Mouse (Mus musculus): ENCODE data around the gene Ankrd39. TPM values are rescaled to one million over a fixed set of nuclear protein-coding genes. Genes with fewer than 3 reads are reported as not detected.
A peak's percentile ranks its signal among the peaks of the same experiment; 100 is the strongest.

Ankrd39 gene
- 17.9 and 22.2 TPM in 2 replicates for polyA plus RNA-seq (2016; fragmentation: Nextera tagmentation; extraction: Ambion mirVana)

GRCm38 (mm10) chr1:36546888-36547471 lies at the start of gene Ankrd39:
Gene Ankrd39, minus strand, starts transcription at chr1:36547445.
- Histone ChIP-seq H3K27ac (peak within 1 kb of the TSS; percentile 88), H3K9me3 (no peaks in the 10 kb centered on the region), H3K36me3 (replicated peaks) (peaks cover 47% of the 10 kb centered on the region), H3K27me3 (ENCODE audit: poor library complexity, severe bottlenecking) (no peaks in the 10 kb centered on the region), H3K4me3 (peak within 1 kb of the TSS; percentile 76), H3K4me1 (peaks cover 46% of the 10 kb centered on the region)
- WGBS: under 1% methylated on average over 43 of the region's 43 CpGs
- DNase-seq (ENCODE audit: extremely low spot score, low spot score): peak; percentile 98

- WGBS: 13% methylated on average over 4 of the region's 4 CpGs
- H3K4me3 ChIP-seq: no peak overlapping the region
- DNase-seq (ENCODE audit: extremely low spot score, low spot score): peak; percentile 37
- H3K27me3 ChIP-seq (ENCODE audit: poor library complexity, severe bottlenecking): no peaks in the 10 kb centered on the region
- H3K9me3 ChIP-seq: no peaks in the 10 kb centered on the region
- H3K27ac ChIP-seq: peak overlapping the region; percentile 62; the same call in 1 of the 2 replicates
- H3K4me1 ChIP-seq: peaks cover 34% of the 10 kb centered on the region
- no peaks in the 10 kb centered on the region for H3K36me3 ChIP-seq (replicated peaks)
Measured at GRCm38 (mm10) chr1:36596114-36596513, 48.9 kb upstream of the Ankrd39 start.

GRCm38 (mm10) chr1:36595167-36595931 lies 48.1 kb upstream of the Ankrd39 start:
- WGBS: 62% methylated on average over 10 of the region's 10 CpGs
- Histone ChIP-seq H3K4me1 (peaks cover 42% of the 10 kb centered on the region), H3K36me3 (replicated peaks) (no peaks in the 10 kb centered on the region), H3K9me3 (no peaks in the 10 kb centered on the region), H3K27ac (peak overlapping the region; percentile 62; the same call in 1 of the 2 replicates), H3K27me3 (ENCODE audit: poor library complexity, severe bottlenecking) (no peaks in the 10 kb centered on the region), H3K4me3 (no peak overlapping the region)
- DNase-seq (ENCODE audit: extremely low spot score, low spot score): no peak

GRCm38 (mm10) chr1:36593099-36593498 lies 45.9 kb upstream of the Ankrd39 start:
- 6% methylated on average over 1 of the region's 1 CpGs for WGBS
- H3K4me1 ChIP-seq: peaks cover 64% of the 10 kb centered on the region

GRCm38 (mm10) chr1:36591408-36591807 lies 44.2 kb upstream of the Ankrd39 start:
- no peak for DNase-seq (ENCODE audit: extremely low spot score, low spot score)
- H3K27me3 ChIP-seq (ENCODE audit: poor library complexity, severe bottlenecking): peaks cover 10% of the 10 kb centered on the region; the same call in 1 of the 2 replicates
- WGBS: 88% methylated on average over 2 of the region's 2 CpGs
- no peaks in the 10 kb centered on the region for H3K9me3 ChIP-seq
- H3K4me1 ChIP-seq: peaks cover 71% of the 10 kb centered on the region
- H3K27ac ChIP-seq: no peak overlapping the region
- H3K36me3 ChIP-seq (replicated peaks): no peaks in the 10 kb centered on the region
- no peak overlapping the region for H3K4me3 ChIP-seq

More at GRCm38 (mm10) chr1:36593099-36593498, 45.9 kb upstream of the Ankrd39 start:
- DNase-seq (ENCODE audit: extremely low spot score, low spot score): no peak
- no peaks in the 10 kb centered on the region for H3K36me3 ChIP-seq (replicated peaks)
- H3K9me3 ChIP-seq: no peaks in the 10 kb centered on the region
- H3K27ac ChIP-seq: 0 out of 2 replicates have a peak overlapping the region, but pooled peaks have one; percentile 2
- H3K4me3 ChIP-seq: no peak overlapping the region
- no peaks in the 10 kb centered on the region for H3K27me3 ChIP-seq (ENCODE audit: poor library complexity, severe bottlenecking)

- Histone ChIP-seq H3K4me1 (peaks cover 71% of the 10 kb centered on the region), H3K9me3 (no peaks in the 10 kb centered on the region), H3K27me3 (ENCODE audit: poor library complexity, severe bottlenecking) (peaks cover 12% of the 10 kb centered on the region; the same call in 1 of the 2 replicates), H3K4me3 (no peak overlapping the region), H3K36me3 (replicated peaks) (no peaks in the 10 kb centered on the region), H3K27ac (no peak overlapping the region)
- no peak for DNase-seq (ENCODE audit: extremely low spot score, low spot score)
- WGBS: 74% methylated on average over 9 of the region's 9 CpGs
Measured at GRCm38 (mm10) chr1:36590664-36591063, 43.4 kb upstream of the Ankrd39 start.

- H3K27me3 ChIP-seq (ENCODE audit: poor library complexity, severe bottlenecking): peaks cover 16% of the 10 kb centered on the region; the same call in 1 of the 2 replicates
- no peaks in the 10 kb centered on the region for H3K9me3 ChIP-seq
- 49% methylated on average over 6 of the region's 6 CpGs for WGBS
- no peak for DNase-seq (ENCODE audit: extremely low spot score, low spot score)
- H3K36me3 ChIP-seq (replicated peaks): no peaks in the 10 kb centered on the region
- H3K27ac ChIP-seq: peak overlapping the region; percentile 74
- H3K4me3 ChIP-seq: no peak overlapping the region
- peaks cover 66% of the 10 kb centered on the region for H3K4me1 ChIP-seq
Measured at GRCm38 (mm10) chr1:36589486-36589885, 42.2 kb upstream of the Ankrd39 start.

- no peak overlapping the region for H3K4me3 ChIP-seq
- DNase-seq (ENCODE audit: extremely low spot score, low spot score): no peak
- H3K36me3 ChIP-seq (replicated peaks): no peaks in the 10 kb centered on the region
- H3K27ac ChIP-seq: peak overlapping the region; percentile 74
- no peaks in the 10 kb centered on the region for H3K9me3 ChIP-seq
- WGBS: 64% methylated on average over 13 of the region's 13 CpGs
- peaks cover 66% of the 10 kb centered on the region for H3K4me1 ChIP-seq
- H3K27me3 ChIP-seq (ENCODE audit: poor library complexity, severe bottlenecking): peaks cover 24% of the 10 kb centered on the region
Measured at GRCm38 (mm10) chr1:36588476-36589450, 41.5 kb upstream of the Ankrd39 start.

GRCm38 (mm10) chr1:36587860-36588259 lies 40.6 kb upstream of the Ankrd39 start:
- peak overlapping the region; percentile 74; the same call in 1 of the 2 replicates for H3K27ac ChIP-seq

GRCm38 (mm10) chr1:36586288-36586687 lies 39.0 kb upstream of the Ankrd39 start:
- H3K4me1 ChIP-seq: peaks cover 60% of the 10 kb centered on the region
- H3K36me3 ChIP-seq (replicated peaks): no peaks in the 10 kb centered on the region
- peak overlapping the region; percentile 27; the same call in 1 of the 2 replicates for H3K27ac ChIP-seq
- H3K9me3 ChIP-seq: no peaks in the 10 kb centered on the region
- H3K4me3 ChIP-seq: no peak overlapping the region
- peaks cover 44% of the 10 kb centered on the region for H3K27me3 ChIP-seq (ENCODE audit: poor library complexity, severe bottlenecking)
- 39% methylated on average over 4 of the region's 4 CpGs for WGBS
- no peak for DNase-seq (ENCODE audit: extremely low spot score, low spot score)

More at GRCm38 (mm10) chr1:36587860-36588259, 40.6 kb upstream of the Ankrd39 start:
- H3K4me3 ChIP-seq: no peak overlapping the region
- WGBS: 90% methylated on average over 6 of the region's 6 CpGs
- H3K4me1 ChIP-seq: peaks cover 60% of the 10 kb centered on the region
- H3K9me3 ChIP-seq: no peaks in the 10 kb centered on the region
- no peaks in the 10 kb centered on the region for H3K36me3 ChIP-seq (replicated peaks)
- DNase-seq (ENCODE audit: extremely low spot score, low spot score): no peak
- peaks cover 33% of the 10 kb centered on the region for H3K27me3 ChIP-seq (ENCODE audit: poor library complexity, severe bottlenecking)

- H3K36me3 ChIP-seq (replicated peaks): no peaks in the 10 kb centered on the region
- WGBS: 84% methylated on average over 8 of the region's 8 CpGs
- H3K4me1 ChIP-seq: peaks cover 56% of the 10 kb centered on the region
- DNase-seq (ENCODE audit: extremely low spot score, low spot score): no peak
- no peak overlapping the region for H3K27ac ChIP-seq
- peaks cover 55% of the 10 kb centered on the region for H3K27me3 ChIP-seq (ENCODE audit: poor library complexity, severe bottlenecking)
- H3K4me3 ChIP-seq: no peak overlapping the region
- H3K9me3 ChIP-seq: no peaks in the 10 kb centered on the region
Measured at GRCm38 (mm10) chr1:36583408-36584116, 36.3 kb upstream of the Ankrd39 start.

GRCm38 (mm10) chr1:36582211-36582610 lies 35.0 kb upstream of the Ankrd39 start:
- H3K9me3 ChIP-seq: no peaks in the 10 kb centered on the region
- 73% methylated on average over 8 of the region's 8 CpGs for WGBS
- H3K36me3 ChIP-seq (replicated peaks): no peaks in the 10 kb centered on the region
- DNase-seq (ENCODE audit: extremely low spot score, low spot score): no peak
- no peak overlapping the region for H3K27ac ChIP-seq
- peaks cover 50% of the 10 kb centered on the region for H3K4me1 ChIP-seq
- peaks cover 66% of the 10 kb centered on the region for H3K27me3 ChIP-seq (ENCODE audit: poor library complexity, severe bottlenecking)
- H3K4me3 ChIP-seq: no peak overlapping the region

Measured in forebrain, embryonic 10.5 days (tissue).